Mouse (Mus musculus) limb, embryonic 12.5 days (tissue): Measurements from ENCODE around the gene Aox3. TPM values are rescaled to one million over a fixed set of nuclear protein-coding genes. Genes with fewer than 3 reads are reported as not detected.

Source experiments
- ATAC-seq: fragments of 200-750 bp; cut with Nextera tagmentation; 2 replicates; pipeline ENCODE4 v1.8.0; 2017; ENCODE audit warnings: low read depth, moderate TSS enrichment; ENCODE audit not compliant: insufficient number of reproducible peaks, insufficient read depth, low FRiP score, low TSS enrichment
- H3K27ac ChIP-seq: fragments of 300-500 bp; sonication (generic); 2 replicates; pipeline ENCODE4 v1.5.1; 2016; ENCODE audit warnings: mild to moderate bottlenecking, moderate library complexity
- H3K27me3 ChIP-seq: fragments of 300-500 bp; sonication (generic); 2 replicates; pipeline ENCODE4 v1.6.1; 2016; ENCODE audit warnings: mild to moderate bottlenecking, moderate library complexity
- H3K36me3 ChIP-seq: fragments of 300-500 bp; sonication (generic); 2 replicates; pipeline ENCODE4 v1.6.1; 2016; ENCODE audit warnings: mild to moderate bottlenecking, moderate library complexity
- H3K4me1 ChIP-seq: fragments of 300-500 bp; sonication (generic); replicated peaks from 2 replicates; pipeline ENCODE4 v1.6.1; 2016
- H3K4me2 ChIP-seq: fragments of 300-500 bp; sonication (generic); 2 replicates; pipeline ENCODE4 v1.6.1; 2016; ENCODE audit warnings: mild to moderate bottlenecking, moderate library complexity
- H3K4me3 ChIP-seq: fragments of 300-500 bp; sonication (generic); replicated peaks from 2 replicates; pipeline ENCODE4 v1.5.1; 2016; ENCODE audit warnings: mild to moderate bottlenecking
- H3K9ac ChIP-seq: fragments of 300-500 bp; sonication (generic); replicated peaks from 2 replicates; pipeline ENCODE4 v1.6.1; 2016; ENCODE audit warnings: mild to moderate bottlenecking, moderate library complexity
- H3K9me3 ChIP-seq: fragments of 300-500 bp; sonication (generic); 2 replicates; pipeline ENCODE4 v1.6.1; 2016; ENCODE audit warnings: mild to moderate bottlenecking, moderate library complexity
- WGBS: fragments of 180-500 bp; shearing (Covaris S2); methylation state at CpG from one replicate; pipeline ENCODE4 v1.1.7; 2016; 5-methylcytosine and 5-hydroxymethylcytosine counted together
- polyA plus RNA-seq: library from polyadenylated mRNA; unstranded; fragments of >200 nt; fragmentation: Nextera tagmentation; extraction: Ambion mirVana; gene quantifications from 2 replicates; pipeline ENCODE4 v1.2.1, GENCODE M21; 2016

Gene Aox3
- polyA plus RNA-seq, 1 experiment from 2014 or later: 0.44 TPM

DNA sequence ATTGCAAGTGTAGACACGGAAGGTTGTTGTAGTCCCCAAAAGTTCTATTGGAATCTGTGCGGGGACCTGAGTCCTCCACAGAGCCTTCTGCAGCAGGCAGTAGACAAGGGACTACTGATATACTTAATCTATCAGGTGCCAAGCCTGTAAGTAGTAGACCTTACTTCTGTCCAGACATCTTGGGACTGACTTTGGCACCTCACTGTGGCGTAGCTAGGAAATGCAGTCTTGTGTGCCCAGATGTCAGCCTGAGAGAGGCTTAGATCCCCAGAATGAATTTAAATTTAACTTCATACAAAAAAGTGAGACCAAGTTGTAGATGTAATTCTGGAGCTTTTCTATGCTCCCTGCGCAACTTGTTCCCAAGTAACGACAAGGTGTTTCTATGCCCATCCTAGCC is 33.2 kb upstream of the Aox3 start:
- no peak for ATAC-seq
- H3K4me3 ChIP-seq: no peak overlapping the region
- 92% methylated on average over 5 of the region's 5 CpGs for WGBS
- H3K9me3 ChIP-seq: no peaks in the 10 kb centered on the region
- no peaks in the 10 kb centered on the region for H3K36me3 ChIP-seq
- no peaks in the 10 kb centered on the region for H3K4me1 ChIP-seq
- no peak overlapping the region for H3K4me2 ChIP-seq
- H3K27me3 ChIP-seq: no peaks in the 10 kb centered on the region
- H3K27ac ChIP-seq: no peak overlapping the region
- H3K9ac ChIP-seq: no peak overlapping the region

- no peak for ATAC-seq
- 87% methylated on average over 4 of the region's 4 CpGs for WGBS
- Histone ChIP-seq H3K9me3 (no peaks in the 10 kb centered on the region), H3K27me3 (no peaks in the 10 kb centered on the region), H3K4me1 (no peaks in the 10 kb centered on the region), H3K36me3 (no peaks in the 10 kb centered on the region), H3K4me2 (no peak overlapping the region), H3K4me3 (no peak overlapping the region), H3K9ac (no peak overlapping the region), H3K27ac (no peak overlapping the region)
These were observed 32.5 kb upstream of the Aox3 start for GRCm38 (mm10) chr1:58080446-58080845.

- no peaks in the 10 kb centered on the region for H3K9me3 ChIP-seq
- no peak overlapping the region for H3K9ac ChIP-seq
- H3K27me3 ChIP-seq: no peaks in the 10 kb centered on the region
- no peak overlapping the region for H3K27ac ChIP-seq
- H3K4me1 ChIP-seq: no peaks in the 10 kb centered on the region
- H3K4me2 ChIP-seq: no peak overlapping the region
- H3K36me3 ChIP-seq: no peaks in the 10 kb centered on the region
- 86% methylated on average over 5 of the region's 5 CpGs for WGBS
- ATAC-seq: no peak
- H3K4me3 ChIP-seq: no peak overlapping the region
These were observed 31.6 kb upstream of the Aox3 start for GRCm38 (mm10) chr1:58081356-58081755.

- H3K27me3 ChIP-seq: no peaks in the 10 kb centered on the region
- WGBS: 61% methylated on average over 5 of the region's 5 CpGs
- ATAC-seq: no peak
These were observed 23.6 kb upstream of the Aox3 start for GRCm38 (mm10) chr1:58089316-58089715.

DNA sequence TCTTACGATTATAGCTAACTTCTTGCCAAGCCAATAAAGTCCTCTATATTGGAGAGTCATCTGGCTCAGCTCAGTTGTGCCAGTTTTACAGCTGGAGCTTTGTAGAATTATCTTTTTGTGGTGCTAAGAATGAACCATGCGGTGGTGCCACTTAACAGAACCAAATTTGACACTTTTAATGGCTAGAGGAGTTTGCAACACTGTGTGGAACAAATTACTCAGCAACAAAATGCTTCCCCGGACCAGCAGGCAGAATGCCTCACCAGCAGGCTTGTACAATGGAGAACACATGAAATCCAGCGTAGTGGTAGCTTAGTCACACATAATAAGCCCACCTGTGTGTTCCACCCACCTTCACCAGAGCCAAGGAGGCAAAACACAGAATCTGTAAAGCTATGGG is 22.7 kb upstream of the Aox3 start:
- Histone ChIP-seq H3K9me3 (no peaks in the 10 kb centered on the region), H3K36me3 (no peaks in the 10 kb centered on the region), H3K27me3 (no peaks in the 10 kb centered on the region), H3K4me2 (no peak overlapping the region), H3K27ac (0 out of 2 replicates have a peak overlapping the region, but pooled peaks have one; percentile 2), H3K4me3 (no peak overlapping the region), H3K4me1 (no peaks in the 10 kb centered on the region), H3K9ac (no peak overlapping the region)
- no peak for ATAC-seq
- 48% methylated on average over 4 of the region's 4 CpGs for WGBS

More at GRCm38 (mm10) chr1:58089316-58089715, 23.6 kb upstream of the Aox3 start:
- no peaks in the 10 kb centered on the region for H3K9me3 ChIP-seq
- H3K4me3 ChIP-seq: no peak overlapping the region
- no peak overlapping the region for H3K4me2 ChIP-seq
- H3K4me1 ChIP-seq: no peaks in the 10 kb centered on the region
- no peak overlapping the region for H3K27ac ChIP-seq
- no peak overlapping the region for H3K9ac ChIP-seq
- no peaks in the 10 kb centered on the region for H3K36me3 ChIP-seq

DNA sequence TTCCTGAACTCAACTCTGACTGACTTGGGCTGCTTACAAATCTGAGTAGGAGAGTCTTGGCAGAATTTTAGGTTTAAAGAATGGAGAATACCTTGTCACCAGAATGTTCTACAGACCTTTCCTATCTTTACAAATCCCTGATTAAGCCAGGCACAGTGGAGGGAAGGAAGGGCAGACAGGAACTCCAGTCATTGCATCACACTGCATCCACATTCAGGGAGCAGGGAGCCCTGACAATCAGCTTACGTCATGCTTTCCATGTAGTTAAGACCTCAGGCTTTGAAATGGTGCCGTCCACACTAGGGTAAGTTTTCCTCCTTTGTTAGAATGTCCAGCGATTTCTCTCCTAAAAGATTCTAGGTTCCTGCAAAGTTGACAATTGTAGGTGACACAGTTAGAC is 21.7 kb upstream of the Aox3 start:
- H3K9me3 ChIP-seq: no peaks in the 10 kb centered on the region
- H3K4me2 ChIP-seq: no peak overlapping the region
- H3K36me3 ChIP-seq: no peaks in the 10 kb centered on the region
- WGBS: 76% methylated on average over 3 of the region's 3 CpGs
- no peaks in the 10 kb centered on the region for H3K4me1 ChIP-seq
- H3K27me3 ChIP-seq: no peaks in the 10 kb centered on the region
- no peak overlapping the region for H3K9ac ChIP-seq
- H3K27ac ChIP-seq: no peak overlapping the region
- H3K4me3 ChIP-seq: no peak overlapping the region
- no peak for ATAC-seq

DNA sequence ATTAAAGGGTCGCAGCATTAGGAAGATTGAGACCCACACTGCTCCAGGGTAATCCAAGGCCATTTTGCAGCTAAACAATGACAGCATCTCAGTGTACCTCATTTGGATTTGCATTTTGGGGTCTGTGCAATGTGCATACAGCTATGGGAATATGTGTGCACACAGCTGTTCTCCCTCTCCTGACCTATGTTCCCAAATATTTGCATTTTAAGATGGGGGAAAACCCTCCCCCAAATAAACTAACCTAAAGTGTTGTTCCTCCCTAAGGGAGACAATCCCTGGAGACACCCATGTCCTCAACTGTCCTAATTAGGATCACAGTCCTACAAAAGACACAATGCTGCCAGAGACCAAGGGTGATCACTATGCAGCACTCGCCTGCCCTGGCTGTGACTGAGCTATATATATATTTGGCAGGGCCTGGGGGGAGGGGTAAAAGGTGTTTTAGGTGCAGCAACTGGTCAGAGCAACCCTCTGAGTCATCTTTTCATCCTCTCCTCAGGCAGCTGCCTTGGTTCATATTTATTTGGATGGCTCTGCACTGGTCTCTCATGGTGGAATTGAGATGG is 20.9 kb upstream of the Aox3 start:
- no peaks in the 10 kb centered on the region for H3K27me3 ChIP-seq
- WGBS: 80% methylated on average over 2 of the region's 2 CpGs
- no peak for ATAC-seq
- no peak overlapping the region for H3K9ac ChIP-seq
- H3K27ac ChIP-seq: no peak overlapping the region
- no peak overlapping the region for H3K4me2 ChIP-seq
- no peaks in the 10 kb centered on the region for H3K4me1 ChIP-seq
- H3K36me3 ChIP-seq: no peaks in the 10 kb centered on the region
- no peak overlapping the region for H3K4me3 ChIP-seq
- no peaks in the 10 kb centered on the region for H3K9me3 ChIP-seq

DNA sequence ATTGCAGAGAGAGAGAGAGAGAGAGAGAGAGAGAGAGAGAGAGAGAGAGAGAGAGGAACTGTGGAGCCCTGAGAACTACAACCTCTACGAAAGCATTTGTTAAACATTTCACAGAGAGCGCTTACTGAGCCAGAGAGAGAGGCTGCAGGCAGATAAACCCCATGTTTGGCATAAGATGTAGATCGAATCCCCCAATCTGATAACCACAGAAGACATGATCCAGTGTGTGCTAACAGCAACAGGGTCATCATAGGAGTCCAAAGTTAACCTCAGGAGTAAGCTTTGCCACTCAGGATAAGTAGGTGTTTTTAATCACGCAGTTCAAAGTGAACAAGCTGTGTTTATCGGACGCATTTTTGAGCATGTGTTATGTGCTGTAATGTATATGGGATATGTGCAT is 15.6 kb upstream of the Aox3 start:
- Histone ChIP-seq H3K4me1 (no peaks in the 10 kb centered on the region), H3K27me3 (no peaks in the 10 kb centered on the region), H3K9me3 (no peaks in the 10 kb centered on the region), H3K9ac (no peak overlapping the region), H3K27ac (no peak overlapping the region), H3K4me2 (no peak overlapping the region), H3K36me3 (no peaks in the 10 kb centered on the region), H3K4me3 (no peak overlapping the region)
- no peak for ATAC-seq
- 87% methylated on average over 6 of the region's 6 CpGs for WGBS

- Histone ChIP-seq H3K27ac (no peak overlapping the region), H3K4me3 (no peak overlapping the region), H3K27me3 (no peaks in the 10 kb centered on the region), H3K9me3 (no peaks in the 10 kb centered on the region), H3K4me1 (no peaks in the 10 kb centered on the region), H3K9ac (no peak overlapping the region), H3K36me3 (no peaks in the 10 kb centered on the region), H3K4me2 (no peak overlapping the region)
- no peak for ATAC-seq
These were observed 13.8 kb upstream of the Aox3 start for GRCm38 (mm10) chr1:58099119-58099518.

DNA sequence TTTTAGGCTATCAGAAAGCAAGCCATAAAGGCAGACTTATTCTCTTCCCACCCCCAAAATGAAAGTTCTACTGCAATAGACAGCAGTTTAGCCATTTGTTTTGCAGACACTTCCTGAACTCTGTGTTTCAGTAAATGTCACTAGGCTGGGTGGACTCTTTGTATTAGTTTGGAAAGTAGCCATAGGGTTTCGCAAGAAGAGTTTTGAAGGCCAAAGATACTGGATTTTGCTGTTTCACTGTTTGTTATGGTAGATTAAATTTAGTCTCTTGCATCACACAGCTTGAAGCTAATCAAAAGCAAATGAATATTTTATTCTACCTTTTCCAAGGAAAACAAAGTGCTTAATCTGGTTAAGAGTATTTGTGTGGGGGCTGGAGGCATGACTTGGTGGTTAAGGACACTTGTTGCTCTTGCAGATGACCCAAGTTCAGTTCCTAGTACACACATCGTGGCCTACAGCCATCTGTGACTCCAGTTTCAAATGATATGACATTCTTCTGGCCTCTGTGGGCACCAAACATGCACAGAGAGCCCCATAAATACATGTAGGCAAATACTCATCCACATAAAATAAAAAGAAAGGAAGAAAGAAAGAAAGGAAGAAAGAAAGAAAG is 11.3 kb upstream of the Aox3 start:
- WGBS: 71% methylated on average over 2 of the region's 2 CpGs
- no peak for ATAC-seq
- no peaks in the 10 kb centered on the region for H3K4me1 ChIP-seq
- H3K36me3 ChIP-seq: no peaks in the 10 kb centered on the region
- no peaks in the 10 kb centered on the region for H3K9me3 ChIP-seq
- H3K4me3 ChIP-seq: no peak overlapping the region
- no peak overlapping the region for H3K27ac ChIP-seq
- no peaks in the 10 kb centered on the region for H3K27me3 ChIP-seq
- H3K4me2 ChIP-seq: no peak overlapping the region
- H3K9ac ChIP-seq: no peak overlapping the region

DNA sequence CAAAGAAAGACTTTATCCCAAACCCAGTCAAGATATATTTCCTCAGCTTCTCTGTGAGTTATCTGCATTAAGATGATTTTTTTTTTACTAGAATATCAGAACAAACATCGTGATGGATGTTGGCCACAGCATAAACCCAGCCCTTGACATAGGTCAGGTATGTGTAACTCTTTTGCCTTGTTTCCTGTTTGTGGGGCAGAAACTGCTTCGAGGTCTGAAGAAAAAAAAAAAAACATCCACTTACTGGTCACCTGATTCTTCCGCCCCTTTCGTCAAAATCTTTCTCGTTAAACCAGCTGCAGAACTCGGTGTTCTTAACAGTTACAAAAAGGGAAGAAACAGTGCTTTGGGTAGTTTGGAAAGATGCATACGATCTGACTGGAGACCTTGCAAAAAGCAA is 10.4 kb upstream of the Aox3 start:
- Histone ChIP-seq H3K27ac (no peak overlapping the region), H3K4me2 (no peak overlapping the region), H3K4me3 (no peak overlapping the region), H3K36me3 (no peaks in the 10 kb centered on the region), H3K9me3 (no peaks in the 10 kb centered on the region), H3K27me3 (no peaks in the 10 kb centered on the region), H3K9ac (no peak overlapping the region), H3K4me1 (no peaks in the 10 kb centered on the region)
- no peak for ATAC-seq
- 66% methylated on average over 7 of the region's 7 CpGs for WGBS

- H3K36me3 ChIP-seq: no peaks in the 10 kb centered on the region
- H3K4me2 ChIP-seq: no peak overlapping the region
- H3K9me3 ChIP-seq: no peaks in the 10 kb centered on the region
- H3K9ac ChIP-seq: no peak overlapping the region
- H3K27me3 ChIP-seq: 0 out of 2 replicates have a peak, but pooled peaks cover 3% of the 10 kb centered on the region
- no peak overlapping the region for H3K27ac ChIP-seq
- H3K4me3 ChIP-seq: no peak overlapping the region
- no peak for ATAC-seq
- no peaks in the 10 kb centered on the region for H3K4me1 ChIP-seq
- WGBS: 87% methylated on average over 6 of the region's 6 CpGs
These were observed 7.2 kb upstream of the Aox3 start for GRCm38 (mm10) chr1:58105685-58106084.
